Mouse (Mus musculus) lung, adult 2 months (tissue): ENCODE measurements around the gene 4930402H24Rik.

Source experiments
- CTCF ChIP-seq: fragments of 200-500 bp; IDR thresholded peaks from 2 replicates; pipeline ENCODE4 v1.5.1; 2011; ENCODE audit warnings: mild to moderate bottlenecking, low read length, control low read depth; ENCODE audit not compliant: insufficient read depth
- POLR2A ChIP-seq: fragments of 200-500 bp; IDR thresholded peaks from 2 replicates; pipeline ENCODE4 v1.6.1; 2011; ENCODE audit warnings: low read depth, mild to moderate bottlenecking, control low read depth, low read length, borderline replicate concordance; ENCODE audit errors: extremely low read depth

DNA sequence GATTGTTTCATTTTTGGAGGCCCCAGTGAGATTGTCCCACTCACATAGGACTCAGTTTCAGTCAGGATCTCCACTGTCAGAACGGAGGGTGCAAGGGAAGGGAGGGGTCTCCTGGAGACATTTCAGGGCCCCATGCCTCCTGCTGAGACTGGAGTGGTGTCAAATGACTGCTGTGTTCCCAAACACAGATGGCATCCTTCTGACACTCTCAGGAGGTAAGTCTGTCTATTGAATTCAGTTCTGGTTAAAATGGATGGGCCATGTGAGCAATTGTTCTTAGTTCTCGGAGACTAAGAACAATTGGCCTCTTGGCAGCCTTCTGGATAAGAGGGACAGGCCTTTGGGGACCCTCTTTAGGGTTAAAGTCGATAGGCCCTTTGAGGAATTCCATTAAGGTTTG is 28.8 kb downstream of the 4930402H24Rik start:
- TF ChIP-seq POLR2A (no peak), CTCF (no peak)
